In the genomic region with DNA sequence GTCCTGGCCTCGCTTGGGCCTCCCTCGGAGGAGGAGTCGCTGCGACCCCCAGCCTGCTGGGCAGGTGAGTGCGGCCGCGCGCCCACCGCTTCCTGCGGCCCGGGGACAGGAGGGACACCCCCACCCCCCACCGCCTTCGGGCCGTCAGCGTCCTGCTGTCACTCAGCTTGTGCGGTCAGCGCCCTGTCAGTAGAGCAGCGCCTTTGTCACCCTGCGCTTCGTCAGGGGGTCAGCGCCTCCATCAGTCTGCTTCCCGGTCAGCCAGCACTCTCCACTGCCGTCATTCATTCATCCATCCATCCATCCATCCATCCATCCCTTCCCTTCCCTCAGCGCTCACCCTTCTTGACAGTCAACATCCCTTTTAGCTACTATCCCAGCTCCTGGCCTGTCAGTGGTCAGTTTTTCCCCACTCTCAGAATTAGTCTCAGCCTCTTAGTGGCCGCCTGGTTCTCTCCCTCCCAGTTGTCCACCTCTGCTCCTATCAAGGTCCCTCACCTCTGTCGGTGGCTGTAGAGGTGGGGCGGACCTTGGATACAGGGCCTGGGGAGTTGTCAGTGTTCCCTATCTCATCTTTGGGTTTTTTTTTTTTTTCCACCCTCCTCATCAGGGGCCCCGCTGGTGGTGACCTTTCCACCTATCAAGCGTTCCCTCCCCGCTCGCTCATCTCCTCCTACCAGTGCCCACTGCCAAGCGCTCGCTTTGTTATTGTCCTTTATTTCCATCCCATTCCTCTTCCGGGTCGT, we compare ENCODE assay signal across 8 mouse cellular contexts. TPM values are rescaled to one million over a fixed set of nuclear protein-coding genes. Genes with fewer than 3 reads are reported as not detected.
A peak's percentile ranks its signal among the peaks of the same experiment; 100 is the strongest.
DNase-seq lines count a peak whose midpoint lies in the region; ATAC-seq and TF ChIP-seq lines count a peak whose summit lies in the region.

No protein-coding gene starts in this region.

- no peaks in the 10 kb centered on the region for H3K27me3 ChIP-seq in forebrain, embryonic 12.5 days
- H3K27me3 ChIP-seq in liver, postnatal 0 days (ENCODE audit: insufficient read depth, low read length), result no peaks in the 10 kb centered on the region
- no peaks in the 10 kb centered on the region for H3K27me3 ChIP-seq in neural tube, embryonic 14.5 days (ENCODE audit: control insufficient read depth, insufficient read depth, low read length)

- WGBS in forebrain, embryonic 12.5 days, result under 1% methylated on average over 35 of the region's 35 CpGs
- 2% methylated on average over 32 of the region's 35 CpGs for WGBS in liver, postnatal 0 days (ENCODE audit: insufficient replicate concordance)
- under 1% methylated on average over 33 of the region's 35 CpGs for WGBS in neural tube, embryonic 14.5 days

- peaks cover 22% of the 10 kb centered on the region for H3K4me1 ChIP-seq in forebrain, embryonic 12.5 days
- peaks cover 29% of the 10 kb centered on the region for H3K4me1 ChIP-seq in liver, postnatal 0 days (ENCODE audit: insufficient read depth)
- H3K4me1 ChIP-seq in neural tube, embryonic 14.5 days (ENCODE audit: control insufficient read depth, insufficient read depth, low read length), result peaks cover 15% of the 10 kb centered on the region; the same call in 1 of the 2 replicates

- H3K36me3 ChIP-seq in forebrain, embryonic 12.5 days (replicated peaks), result peaks cover 14% of the 10 kb centered on the region
- H3K36me3 ChIP-seq in liver, postnatal 0 days (replicated peaks; ENCODE audit: insufficient read depth, low read length), result peaks cover 5% of the 10 kb centered on the region; the same call in 1 of the 2 replicates
- H3K36me3 ChIP-seq in neural tube, embryonic 14.5 days (ENCODE audit: control insufficient read depth, insufficient read depth, low read length), result no peaks in the 10 kb centered on the region

- no peaks in the 10 kb centered on the region for H3K9me3 ChIP-seq in forebrain, embryonic 12.5 days
- 0 out of 2 replicates have a peak, but pooled peaks cover 2% of the 10 kb centered on the region for H3K9me3 ChIP-seq in liver, postnatal 0 days (ENCODE audit: low read length)
- H3K9me3 ChIP-seq in neural tube, embryonic 14.5 days (ENCODE audit: control insufficient read depth, low read length), result no peaks in the 10 kb centered on the region

- peak; percentile 31 to 35 for DNase-seq in lung, adult 18-20 months
- DNase-seq in lung, postnatal 4 days, result no peak
- peak; percentile 43 for DNase-seq in adrenal gland, postnatal 25 days
- peak; percentile 50 for DNase-seq in liver, postnatal 0 days
- DNase-seq in T-cell, adult 2 months (ENCODE audit: low spot score), result no peak

- peak overlapping the region; percentile 98 for H3K9ac ChIP-seq in forebrain, embryonic 12.5 days
- H3K9ac ChIP-seq in liver, postnatal 0 days (replicated peaks), result peak overlapping the region; percentile 100
- peak overlapping the region; percentile 99 for H3K9ac ChIP-seq in neural tube, embryonic 14.5 days (replicated peaks; ENCODE audit: low read depth, low read length)

- peak overlapping the region; percentile 83 for H3K4me3 ChIP-seq in forebrain, embryonic 12.5 days (replicated peaks)
- peak overlapping the region; percentile 98 for H3K4me3 ChIP-seq in liver, postnatal 0 days (ENCODE audit: low read depth, low read length)
- peak overlapping the region; percentile 89 for H3K4me3 ChIP-seq in neural tube, embryonic 14.5 days (ENCODE audit: low read depth, low read length)

- H3K4me2 ChIP-seq in forebrain, embryonic 12.5 days, result peak overlapping the region; percentile 83
- peak overlapping the region; percentile 87 for H3K4me2 ChIP-seq in liver, postnatal 0 days (ENCODE audit: low read depth, low read length)
- peak overlapping the region; percentile 71 for H3K4me2 ChIP-seq in neural tube, embryonic 14.5 days (ENCODE audit: low read depth, low read length)

- TF ChIP-seq EP300 in liver, postnatal 0 days (IDR thresholded peaks at IDR 0.05; ENCODE audit: low read depth), result no peak

- 0 out of 2 replicates have a peak, but pooled peaks have one; percentile 2 for TF ChIP-seq CTCF in liver, postnatal 0 days (IDR thresholded peaks at IDR 0.05; ENCODE audit: low read depth)

- H3K27ac ChIP-seq in forebrain, embryonic 12.5 days, result peak overlapping the region; percentile 92
- peak overlapping the region; percentile 98 for H3K27ac ChIP-seq in liver, postnatal 0 days (ENCODE audit: low read depth)
- H3K27ac ChIP-seq in neural tube, embryonic 14.5 days (ENCODE audit: low read depth, low read length), result peak overlapping the region; percentile 92

- no peak; the same call in none of the 2 replicates for ATAC-seq in forebrain, embryonic 12.5 days (ENCODE audit: low FRiP score)
- ATAC-seq in inflammation-experienced regulatory T-cells, adult 6 months, result peak; percentile 7
- peak; percentile 37 for ATAC-seq in liver, postnatal 0 days
- peak; percentile 19 for ATAC-seq in neural tube, embryonic 14.5 days (ENCODE audit: low read depth)

RNA-seq across cellular contexts. Expression of gene Ppp6r2, which starts 0.5 kb away (rescaled TPM):
- total RNA-seq in adrenal gland, postnatal 25 days (2021), result 43.3 and 45.8 TPM in 2 replicates
- polyA plus RNA-seq in forebrain, embryonic 12.5 days (2016; fragmentation: Nextera tagmentation; extraction: Ambion mirVana), result 47.1 and 57.2 TPM in 2 replicates
- 10 to 100 TPM; 21.5 to 33.7 (median 30.1) TPM for polyA plus RNA-seq in inflammation-experienced regulatory T-cells, adult 6 months (2017; shearing (Covaris generic))
- 13.9 and 18.1 TPM in 2 replicates for polyA plus RNA-seq in liver, postnatal 0 days (2015; fragmentation: Nextera tagmentation; extraction: Ambion mirVana)
- 85.5 and 92.7 TPM in 2 replicates for polyA plus RNA-seq in neural tube, embryonic 14.5 days (2014; fragmentation: Nextera tagmentation; extraction: Ambion mirVana)

RNA-seq across cellular contexts. Expression of gene Dennd6b, which starts 15.6 kb away (rescaled TPM):
- total RNA-seq in adrenal gland, postnatal 25 days (2021), result 5.7 and 9.1 TPM in 2 replicates
- polyA plus RNA-seq in forebrain, embryonic 12.5 days (2016; fragmentation: Nextera tagmentation; extraction: Ambion mirVana), result 38.8 and 44.0 TPM in 2 replicates
- 10 to 100 TPM in 2 of 3 experiments, 1 to 10 TPM in 1; 3.4 to 16.7 (median 13.6) TPM for polyA plus RNA-seq in inflammation-experienced regulatory T-cells, adult 6 months (2017; shearing (Covaris generic))
- 2.6 and 2.7 TPM in 2 replicates for polyA plus RNA-seq in liver, postnatal 0 days (2015; fragmentation: Nextera tagmentation; extraction: Ambion mirVana)
- polyA plus RNA-seq in neural tube, embryonic 14.5 days (2014; fragmentation: Nextera tagmentation; extraction: Ambion mirVana), result 83.0 and 94.5 TPM in 2 replicates

RNA-seq across cellular contexts. Expression of gene Plxnb2, which starts 31.3 kb away (rescaled TPM):
- 121 and 144 TPM in 2 replicates for total RNA-seq in adrenal gland, postnatal 25 days (2021)
- 174 and 182 TPM in 2 replicates for polyA plus RNA-seq in forebrain, embryonic 12.5 days (2016; fragmentation: Nextera tagmentation; extraction: Ambion mirVana)
- 1 to 10 TPM; 1.0 to 3.7 (median 1.7) TPM for polyA plus RNA-seq in inflammation-experienced regulatory T-cells, adult 6 months (2017; shearing (Covaris generic))
- polyA plus RNA-seq in liver, postnatal 0 days (2015; fragmentation: Nextera tagmentation; extraction: Ambion mirVana), result 27.2 and 29.7 TPM in 2 replicates
- 66.4 and 100 TPM in 2 replicates for polyA plus RNA-seq in neural tube, embryonic 14.5 days (2014; fragmentation: Nextera tagmentation; extraction: Ambion mirVana)

Comparison
In these comparisons a context has a peak if more than half of its experiments do, and no peak if none do; other contexts are left out.
1. DNase-seq: peak in lung, adult 18-20 months (2 of 2), adrenal gland, postnatal 25 days (single experiment) and liver, postnatal 0 days (single experiment); none in lung, postnatal 4 days (0 of 2) and T-cell, adult 2 months (single experiment).
2. Peak in every context shown above with its lines, with median percentiles within 50 percentile points of each other: H3K27ac ChIP-seq, H3K4me2 ChIP-seq, H3K4me3 ChIP-seq and H3K9ac ChIP-seq.